Mouse (Mus musculus) MEL (cell line): ENCODE data around the gene Pknox1. TPM values are rescaled to one million over a fixed set of nuclear protein-coding genes. Genes with fewer than 3 reads are reported as not detected.
A peak's percentile ranks its signal among the peaks of the same experiment; 100 is the strongest.

Experiments used
- DNase-seq: peaks from one replicate; pipeline ENCODE4 v3.0.0; 2011; ENCODE audit warnings: low read depth, low spot score
- H3K27ac ChIP-seq: 2 replicates; pipeline ENCODE4 v1.5.1; 2012; ENCODE audit warnings: low read depth, mild to moderate bottlenecking, control low read depth, low read length, moderate library complexity; ENCODE audit not compliant: control insufficient read depth
- H3K27me3 ChIP-seq, 2 experiments: fragments of 150-350 bp in 1 of 2; sonication (generic) in 1 of 2; 2 replicates each; pipeline ENCODE4 v1.6.1; 2012; ENCODE audit warnings: low read length in 2 of 2, mild to moderate bottlenecking in 2 of 2, improper control_type of control experiment in 1 of 2, moderate library complexity in 1 of 2; ENCODE audit not compliant: insufficient read depth in 2 of 2, control insufficient read depth in 1 of 2
- H3K36me3 ChIP-seq, 2 experiments: 2 replicates each; pipeline ENCODE4 v1.6.1; 2012 to 2014; ENCODE audit warnings: low read length in 2 of 2, improper control_type of control experiment in 1 of 2, inconsistent platforms in 1 of 2, mild to moderate bottlenecking in 1 of 2; ENCODE audit not compliant: insufficient read depth in 2 of 2, control insufficient read depth in 1 of 2
- H3K4me1 ChIP-seq, 2 experiments: fragments of 150-350 bp in 1 of 2; sonication (generic) in 1 of 2; 2 replicates each; pipeline ENCODE4 v1.6.1; 2012; ENCODE audit warnings: low read length in 2 of 2, improper control_type of control experiment in 1 of 2, mild to moderate bottlenecking in 1 of 2; ENCODE audit not compliant: insufficient read depth in 2 of 2, control insufficient read depth in 1 of 2
- H3K4me3 ChIP-seq, 2 experiments: fragments of 150-350 bp in 1 of 2; sonication (generic) in 1 of 2; 2 replicates each; pipeline ENCODE4 v1.5.1; 2012; ENCODE audit warnings: low read depth in 2 of 2, low read length in 2 of 2, mild to moderate bottlenecking in 2 of 2, moderate library complexity in 2 of 2, control low read depth in 1 of 2, improper control_type of control experiment in 1 of 2; ENCODE audit not compliant: control insufficient read depth in 1 of 2, insufficient read depth in 1 of 2
- H3K79me2 ChIP-seq: 2 replicates; pipeline ENCODE4 v1.6.1; 2012; ENCODE audit warnings: mild to moderate bottlenecking, low read length, moderate library complexity; ENCODE audit not compliant: control insufficient read depth, poor library complexity, insufficient read depth
- H3K9ac ChIP-seq: 2 replicates; pipeline ENCODE4 v1.6.1; 2012; ENCODE audit warnings: low read depth, mild to moderate bottlenecking, control low read depth, low read length, moderate library complexity; ENCODE audit not compliant: control insufficient read depth, poor library complexity, severe bottlenecking
- H3K9me3 ChIP-seq: fragments of 150-350 bp; sonication (generic); replicated peaks from 2 replicates; pipeline ENCODE4 v1.6.1; 2012; ENCODE audit warnings: mild to moderate bottlenecking, low read length, improper control_type of control experiment, moderate library complexity; ENCODE audit not compliant: insufficient read depth
- CHD1 ChIP-seq: IDR thresholded peaks from 2 replicates; pipeline ENCODE4 v1.6.1; 2012; ENCODE audit warnings: low read depth, mild to moderate bottlenecking, inconsistent platforms, low read length, improper control_type of control experiment
- CHD2 ChIP-seq: IDR thresholded peaks from 2 replicates; pipeline ENCODE4 v1.6.1; 2011; ENCODE audit warnings: low read length, improper control_type of control experiment
- CTCF ChIP-seq, 3 experiments: IDR thresholded peaks in 2 of 3; conservative IDR thresholded peaks in 1 of 3; 2 replicates each; pipeline ENCODE4 v1.5.1; 2011 to 2012; ENCODE audit warnings: low read length in 3 of 3, low read depth in 2 of 3, mild to moderate bottlenecking in 2 of 3, improper control_type of control experiment in 1 of 3, inconsistent platforms in 1 of 3, mixed read lengths in 1 of 3, moderate library complexity in 1 of 3; ENCODE audit not compliant: control insufficient read depth in 1 of 3, insufficient read depth in 1 of 3, poor library complexity in 1 of 3, severe bottlenecking in 1 of 3
- ELF1 ChIP-seq: IDR thresholded peaks from 2 replicates; pipeline ENCODE4 v1.6.1; 2014; ENCODE audit warnings: low read depth, mild to moderate bottlenecking, inconsistent platforms, low read length, improper control_type of control experiment, moderate library complexity
- ETS1 ChIP-seq: IDR thresholded peaks from 2 replicates; pipeline ENCODE4 v1.6.1; 2012; ENCODE audit warnings: low read depth, mild to moderate bottlenecking, inconsistent platforms, low read length, improper control_type of control experiment, moderate library complexity
- JUND ChIP-seq: IDR thresholded peaks from 2 replicates; pipeline ENCODE4 v1.6.1; 2011; ENCODE audit warnings: low read depth, mild to moderate bottlenecking, improper control_type of control experiment, low read length
- KAT2A ChIP-seq: conservative IDR thresholded peaks from 2 replicates; pipeline ENCODE4 v1.6.1; 2012; ENCODE audit warnings: low read depth, low read length, improper control_type of control experiment, inconsistent platforms
- MAFK ChIP-seq: IDR thresholded peaks from 2 replicates; pipeline ENCODE4 v1.6.1; 2011; ENCODE audit warnings: low read depth, mild to moderate bottlenecking, low read length, improper control_type of control experiment, borderline replicate concordance
- MAX ChIP-seq: IDR thresholded peaks from 2 replicates; pipeline ENCODE4 v1.6.1; 2011; ENCODE audit warnings: low read length, improper control_type of control experiment
- MAZ ChIP-seq: IDR thresholded peaks from 2 replicates; pipeline ENCODE4 v1.6.1; 2012; ENCODE audit warnings: low read depth, mild to moderate bottlenecking, inconsistent platforms, low read length, improper control_type of control experiment
- MEF2A ChIP-seq: IDR thresholded peaks from 2 replicates; pipeline ENCODE4 v1.6.1; 2014; ENCODE audit warnings: low read depth, mild to moderate bottlenecking, inconsistent platforms, low read length, improper control_type of control experiment; ENCODE audit not compliant: poor library complexity, insufficient replicate concordance, severe bottlenecking; ENCODE audit errors: extremely low read depth
- NRF1 ChIP-seq: IDR thresholded peaks from 2 replicates; pipeline ENCODE4 v1.6.1; 2014; ENCODE audit warnings: low read depth, mild to moderate bottlenecking, inconsistent platforms, low read length, improper control_type of control experiment, moderate library complexity; ENCODE audit not compliant: poor library complexity, insufficient read depth, severe bottlenecking
- POLR2AphosphoS5 ChIP-seq: IDR thresholded peaks from 2 replicates; pipeline ENCODE4 v1.6.1; 2012; ENCODE audit warnings: low read depth, borderline replicate concordance, mild to moderate bottlenecking, inconsistent platforms, low read length, moderate library complexity, mixed read lengths
- RAD21 ChIP-seq: IDR thresholded peaks from 2 replicates; pipeline ENCODE4 v1.6.1; 2011; ENCODE audit warnings: mild to moderate bottlenecking, low read depth, low read length, improper control_type of control experiment
- SIN3A ChIP-seq: IDR thresholded peaks from 2 replicates; pipeline ENCODE4 v1.6.1; 2012; ENCODE audit warnings: low read length, improper control_type of control experiment, inconsistent platforms
- SMC3 ChIP-seq: IDR thresholded peaks from 2 replicates; pipeline ENCODE4 v1.6.1; 2011; ENCODE audit warnings: low read depth, low read length, improper control_type of control experiment
- TAL1 ChIP-seq: IDR thresholded peaks from 2 replicates; pipeline ENCODE4 v1.6.1; 2012; ENCODE audit warnings: mild to moderate bottlenecking, inconsistent platforms, low read length, moderate library complexity, mixed read lengths
- TCF12 ChIP-seq: IDR thresholded peaks from 2 replicates; pipeline ENCODE4 v1.6.1; 2014; ENCODE audit warnings: low read depth, mild to moderate bottlenecking, inconsistent platforms, low read length, improper control_type of control experiment, moderate library complexity
- UBTF ChIP-seq: IDR thresholded peaks from 2 replicates; pipeline ENCODE4 v1.6.1; 2012; ENCODE audit warnings: low read depth, mild to moderate bottlenecking, inconsistent platforms, low read length, improper control_type of control experiment, moderate library complexity, borderline replicate concordance; ENCODE audit not compliant: insufficient read depth
- USF1 ChIP-seq: IDR thresholded peaks from 2 replicates; pipeline ENCODE4 v1.6.1; 2014; ENCODE audit warnings: low read depth, mild to moderate bottlenecking, inconsistent platforms, low read length, improper control_type of control experiment, moderate library complexity
- USF2 ChIP-seq, 2 experiments: IDR thresholded peaks; 2 replicates each; pipeline ENCODE4 v1.6.1; 2011 to 2012; ENCODE audit warnings: improper control_type of control experiment in 2 of 2, low read length in 2 of 2, borderline replicate concordance in 1 of 2, inconsistent platforms in 1 of 2, low read depth in 1 of 2, mild to moderate bottlenecking in 1 of 2; ENCODE audit not compliant: insufficient read depth in 1 of 2
- ZC3H11A ChIP-seq: IDR thresholded peaks from 2 replicates; pipeline ENCODE4 v1.6.1; 2012; ENCODE audit warnings: low read depth, mild to moderate bottlenecking, inconsistent platforms, low read length, improper control_type of control experiment
- ZMIZ1 ChIP-seq: IDR thresholded peaks from 2 replicates; pipeline ENCODE4 v1.6.1; 2012; ENCODE audit warnings: low read depth, mild to moderate bottlenecking, inconsistent platforms, low read length, improper control_type of control experiment, moderate library complexity
- polyA plus RNA-seq, 2 experiments: library from polyadenylated mRNA; stranded (reverse) in 1 of 2; unstranded in 1 of 2; fragments of >175 nt in 1 of 2; fragments of >200 nt in 1 of 2; gene quantifications; 2 replicates each; pipeline versions ENCODE4 v1.2.1 to v1.2.4; 2012; ENCODE audit warnings: low replicate concordance in 2 of 2, low read depth in 1 of 2; ENCODE audit not compliant: insufficient read length in 2 of 2, insufficient read depth in 1 of 2, missing spikeins in 1 of 2
- total RNA-seq: library from RNA; depleted of rRNA; stranded (reverse); fragments of 300-350 nt; gene quantifications from 2 replicates; pipeline ENCODE4 v1.2.3, GENCODE M21; 2012

Pknox1 gene
- total and polyA plus RNA-seq, 3 experiments, result 13.2 to 34.1 (median 13.6) TPM

GRCm38 (mm10) chr17:31564015-31564857, at the start of gene Pknox1 (continued):
- TF ChIP-seq MAFK, result no peak
- no peak for TF ChIP-seq MEF2A
- TF ChIP-seq MAX, result peak; percentile 60; the same call in 1 of the 2 replicates
- TF ChIP-seq KAT2A, result no peak
- peak; percentile 85 for TF ChIP-seq MAZ

- peak overlapping the region; percentile 60 to 81 for H3K4me3 ChIP-seq
- H3K79me2 ChIP-seq, result peaks cover 2% of the 10 kb centered on the region; the same call in 1 of the 2 replicates
- TF ChIP-seq CHD2 (no peak), SMC3 (peak; percentile 51), USF1 (no peak), RAD21 (peak; percentile 34), CTCF (IDR thresholded peaks at IDR 0.05 in 2 of 3, conservative IDR thresholded peaks at IDR 0.05 in 1 of 3; ENCODE audit: control insufficient read depth in 1 of 3, insufficient read depth in 1 of 3, low read depth in 2 of 3, low read length in 3 of 3, poor library complexity in 1 of 3, severe bottlenecking in 1 of 3) (peak in 1 of 3 experiments; percentile 44; a peak in 2 of 6 replicates), MAZ (0 out of 2 replicates have a peak, but pooled peaks have one; percentile 31), KAT2A (no peak), SIN3A (no peak), ZC3H11A (no peak), JUND (no peak), MAX (no peak)
- no peaks in the 10 kb centered on the region for H3K27me3 ChIP-seq
- H3K4me1 ChIP-seq, result no peaks in the 10 kb centered on the region
- H3K9me3 ChIP-seq, result no peaks in the 10 kb centered on the region
- DNase-seq, result no peak
- peak overlapping the region; percentile 43 for H3K9ac ChIP-seq
- peak overlapping the region; percentile 51 for H3K27ac ChIP-seq
- peaks cover 1 to 3% of the 10 kb centered on the region in 2 experiments; a peak in 2 of 4 replicates for H3K36me3 ChIP-seq
Measured at GRCm38 (mm10) chr17:31519344-31519945, 45.1 kb upstream of the Pknox1 start.

GRCm38 (mm10) chr17:31519946-31520838, 44.3 kb upstream of the Pknox1 start, which contains the start of the genes Wdr4 and Ndufv3:
TSS of gene Wdr4 (minus strand) at chr17:31519980.
TSS of gene Ndufv3 (plus strand) at chr17:31520115.
- H3K4me3 ChIP-seq, result peak within 1 kb of the TSS; percentile 81 to 93
- peak within 1 kb of the TSS; percentile 51 for H3K27ac ChIP-seq
- no peaks in the 10 kb centered on the region for H3K27me3 ChIP-seq
- peaks cover 1 to 3% of the 10 kb centered on the region in 2 experiments; a peak in 2 of 4 replicates for H3K36me3 ChIP-seq
- DNase-seq, result peak; percentile 100
- H3K9ac ChIP-seq, result peak within 1 kb of the TSS; percentile 82
- no peaks in the 10 kb centered on the region for H3K4me1 ChIP-seq
- H3K79me2 ChIP-seq, result peaks cover 2% of the 10 kb centered on the region; the same call in 1 of the 2 replicates
- no peaks in the 10 kb centered on the region for H3K9me3 ChIP-seq
- TF ChIP-seq UBTF (no peak), ZMIZ1 (peak; percentile 51; the same call in 1 of the 2 replicates), ELF1 (peak; percentile 86), CTCF (IDR thresholded peaks at IDR 0.05 in 2 of 3, conservative IDR thresholded peaks at IDR 0.05 in 1 of 3; ENCODE audit: control insufficient read depth in 1 of 3, insufficient read depth in 1 of 3, low read depth in 2 of 3, low read length in 3 of 3, poor library complexity in 1 of 3, severe bottlenecking in 1 of 3) (no peak; a peak in 1 of 6 replicates), USF2 (IDR thresholded peaks at IDR 0.05; ENCODE audit: borderline replicate concordance in 1 of 2, insufficient read depth in 1 of 2, low read depth in 1 of 2, low read length in 2 of 2) (no peak), POLR2AphosphoS5 (no peak), NRF1 (peak; percentile 79), ZC3H11A (no peak), TCF12 (no peak; the same call in 1 of the 2 replicates), TAL1 (no peak), ETS1 (no peak), CHD1 (no peak)
